Mouse (Mus musculus) v-Abl transformed pro-B cells (cell line): ENCODE data around the gene Mgat2.

Experiments
- in situ Hi-C, 2 experiments: fragments of 400-800 bp; cut with MboI; formaldehyde crosslinking; loops; one replicate each; pipeline ENCODE4 v1.15.1; 2025; ENCODE audit not compliant: unreplicated experiment in 2 of 2

Mgat2 gene

DNA sequence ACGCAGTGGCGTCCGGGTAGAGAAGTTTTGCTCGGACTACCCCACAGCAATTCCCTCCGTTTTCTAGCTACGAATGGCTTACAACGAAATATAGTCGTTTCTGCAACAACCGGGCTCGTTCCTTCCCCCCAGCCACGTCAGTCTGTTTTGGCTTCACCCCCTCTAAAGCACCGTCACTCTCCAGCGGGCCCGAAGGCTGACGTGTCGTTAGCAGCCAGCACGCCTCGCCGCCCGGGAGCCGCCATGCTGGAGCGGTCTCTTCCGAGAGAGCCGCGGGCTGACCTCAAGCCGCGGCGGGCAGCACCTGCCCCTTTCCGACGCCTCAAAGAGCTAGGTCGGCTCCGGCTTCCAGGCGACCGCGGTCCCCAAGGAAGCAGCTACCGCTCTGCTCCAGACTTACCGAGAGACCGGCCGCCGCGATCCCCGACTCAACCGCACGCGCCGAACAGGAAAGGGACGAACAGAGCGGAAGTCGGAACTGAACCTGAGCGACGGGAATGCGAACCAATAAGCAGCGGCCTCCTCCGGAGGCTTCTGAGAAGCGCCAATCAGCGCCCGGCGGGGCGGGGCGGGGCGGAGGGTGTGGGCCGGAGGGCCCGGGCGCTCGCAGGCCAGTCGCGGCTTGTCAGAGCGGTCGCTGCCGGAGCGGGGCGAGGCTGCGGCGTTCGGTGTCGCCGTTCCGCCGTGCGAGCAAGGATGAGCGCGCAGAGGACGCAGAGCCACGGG, at the start of gene Mgat2, which contains the start of gene Rpl36al:
Mgat2 (plus strand) TSS at position 575 of the 726 bp plus-strand sequence.
Rpl36al (minus strand) TSS at position 501 of the 726 bp plus-strand sequence.
- in situ Hi-C loops = loop anchor here (25.0 kb wide), 3 partner anchors 804 to 1779 kb away; partner anchors contain the start of genes Frmd6 (in 1 of the 2), Psma3 (in 1 of the 2) and Sav1 (in 1 of the 2)

- in situ Hi-C loops = loop anchor here in 1 of 2 experiments (25.0 kb wide), 1 partner anchor 1323 kb away; the partner anchor contains the start of gene Tmx1
Measured at GRCm38 (mm10) chr12:69139201-69139600, 44.8 kb upstream of the Mgat2 start.

GRCm38 (mm10) chr12:69139841-69140240, 44.1 kb upstream of the Mgat2 start:
- in situ Hi-C loops = loop anchor here in 1 of 2 experiments (25.0 kb wide), 1 partner anchor 1322 kb away; the partner anchor contains the start of gene Tmx1

DNA sequence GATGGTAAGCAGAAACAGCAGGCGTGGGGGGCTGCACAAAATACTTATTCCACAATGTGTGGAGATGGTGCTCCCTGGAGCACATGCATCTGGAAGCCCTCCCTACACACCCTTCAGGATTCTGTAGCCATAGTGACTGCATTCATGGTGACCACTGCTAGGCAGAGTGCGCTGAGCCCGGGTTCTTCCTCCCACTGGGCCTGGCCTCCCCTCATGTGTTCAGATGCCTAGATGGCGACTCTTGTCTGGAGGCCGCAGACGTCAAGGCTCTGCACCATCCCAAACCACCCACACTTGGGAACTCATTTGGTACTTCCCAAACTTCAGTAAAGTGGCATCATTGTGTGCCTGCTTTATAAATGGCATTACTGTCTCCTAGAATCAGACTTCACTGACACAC, 40.5 kb upstream of the Mgat2 start:
- in situ Hi-C loops = loop anchor here in 1 of 2 experiments (25.0 kb wide), 1 partner anchor 1319 kb away; the partner anchor contains the start of gene Tmx1

DNA sequence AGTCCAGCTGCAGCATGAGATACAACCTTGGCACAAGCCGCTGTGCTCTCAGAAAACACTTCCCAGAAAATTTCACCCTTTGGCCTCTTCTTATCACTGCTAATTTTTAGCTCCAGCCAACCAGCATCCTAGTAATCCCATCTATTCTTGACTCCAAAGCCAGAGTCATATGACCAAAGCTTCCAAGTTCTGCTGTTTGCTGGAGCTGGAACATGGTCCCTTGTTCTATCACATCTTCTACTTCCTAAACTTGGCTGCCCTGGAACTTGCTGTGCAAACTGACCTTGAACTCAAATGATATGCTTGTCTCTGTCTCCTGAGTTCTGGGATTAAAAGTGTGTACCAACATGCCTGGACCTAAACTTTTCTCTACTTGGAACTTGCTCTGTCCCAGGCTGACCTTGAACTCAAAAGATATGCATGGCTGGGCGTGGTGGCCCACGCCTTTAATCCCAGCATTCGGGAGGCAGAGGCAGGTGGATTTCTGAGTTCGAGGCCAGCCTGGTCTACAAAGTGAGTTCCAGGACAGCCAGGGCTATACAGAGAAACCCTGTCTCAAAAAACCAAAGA, 36.7 kb upstream of the Mgat2 start:
- in situ Hi-C loops = loop anchor here in 1 of 2 experiments (25.0 kb wide), 1 partner anchor 1315 kb away; the partner anchor contains the start of gene Tmx1

DNA sequence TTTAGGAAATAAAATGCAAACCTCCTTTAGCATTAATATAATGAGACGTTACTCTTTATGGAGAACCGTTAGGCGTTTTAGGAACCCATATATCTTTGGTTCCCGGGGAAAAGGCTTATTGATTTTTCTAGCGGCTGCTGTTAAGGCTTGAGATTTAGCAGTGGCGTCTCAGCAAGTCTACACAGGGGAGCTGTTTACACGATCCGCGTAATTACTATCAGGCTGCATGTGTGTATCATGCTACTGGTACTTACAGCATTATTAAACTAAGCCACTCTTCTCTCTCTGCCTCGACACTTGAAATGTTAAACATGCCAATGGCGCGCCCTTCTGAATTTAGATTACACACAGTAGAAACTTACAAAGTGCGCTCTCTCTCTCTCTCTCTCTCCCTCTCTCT, 33.9 kb upstream of the Mgat2 start:
- in situ Hi-C loops = loop anchor here (25.0 kb wide), 2 partner anchors 987 to 1812 kb away; partner anchors contain the start of gene Psma3 (in 1 of the 2)

GRCm38 (mm10) chr12:69155923-69156322, 28.0 kb upstream of the Mgat2 start:
- in situ Hi-C loops = loop anchor here (25.0 kb wide), 2 partner anchors 981 to 1806 kb away; partner anchors contain the start of gene Psma3 (in 1 of the 2)

GRCm38 (mm10) chr12:69156436-69156835, 27.5 kb upstream of the Mgat2 start:
- in situ Hi-C loops = loop anchor here (25.0 kb wide), 2 partner anchors 981 to 1806 kb away; partner anchors contain the start of gene Psma3 (in 1 of the 2)

DNA sequence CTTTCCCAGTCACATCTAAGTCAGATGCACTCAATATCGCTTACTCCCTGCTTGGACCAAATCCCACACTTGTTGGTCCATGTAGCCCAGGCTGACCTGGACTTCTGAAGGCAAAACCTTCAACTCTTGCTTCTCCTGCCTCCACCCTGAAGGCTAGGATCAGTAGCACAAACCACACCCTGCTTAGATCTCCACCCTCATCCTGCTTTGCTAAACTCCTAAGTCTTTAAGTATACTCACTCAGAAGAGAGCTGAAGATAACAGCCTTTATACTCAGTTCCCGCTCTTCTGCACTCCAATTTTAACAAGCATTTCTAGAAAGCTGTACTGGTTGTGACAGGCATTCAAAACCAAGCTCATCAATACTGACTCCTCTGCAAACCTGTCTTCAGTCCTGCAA, 26.9 kb upstream of the Mgat2 start:
- in situ Hi-C loops = loop anchor here (25.0 kb wide), 2 partner anchors 980 to 1805 kb away; partner anchors contain the start of gene Psma3 (in 1 of the 2)

- in situ Hi-C loops = loop anchor here (25.0 kb wide), 2 partner anchors 979 to 1804 kb away; partner anchors contain the start of gene Psma3 (in 1 of the 2)
Measured at GRCm38 (mm10) chr12:69158366-69158764, 25.6 kb upstream of the Mgat2 start.

DNA sequence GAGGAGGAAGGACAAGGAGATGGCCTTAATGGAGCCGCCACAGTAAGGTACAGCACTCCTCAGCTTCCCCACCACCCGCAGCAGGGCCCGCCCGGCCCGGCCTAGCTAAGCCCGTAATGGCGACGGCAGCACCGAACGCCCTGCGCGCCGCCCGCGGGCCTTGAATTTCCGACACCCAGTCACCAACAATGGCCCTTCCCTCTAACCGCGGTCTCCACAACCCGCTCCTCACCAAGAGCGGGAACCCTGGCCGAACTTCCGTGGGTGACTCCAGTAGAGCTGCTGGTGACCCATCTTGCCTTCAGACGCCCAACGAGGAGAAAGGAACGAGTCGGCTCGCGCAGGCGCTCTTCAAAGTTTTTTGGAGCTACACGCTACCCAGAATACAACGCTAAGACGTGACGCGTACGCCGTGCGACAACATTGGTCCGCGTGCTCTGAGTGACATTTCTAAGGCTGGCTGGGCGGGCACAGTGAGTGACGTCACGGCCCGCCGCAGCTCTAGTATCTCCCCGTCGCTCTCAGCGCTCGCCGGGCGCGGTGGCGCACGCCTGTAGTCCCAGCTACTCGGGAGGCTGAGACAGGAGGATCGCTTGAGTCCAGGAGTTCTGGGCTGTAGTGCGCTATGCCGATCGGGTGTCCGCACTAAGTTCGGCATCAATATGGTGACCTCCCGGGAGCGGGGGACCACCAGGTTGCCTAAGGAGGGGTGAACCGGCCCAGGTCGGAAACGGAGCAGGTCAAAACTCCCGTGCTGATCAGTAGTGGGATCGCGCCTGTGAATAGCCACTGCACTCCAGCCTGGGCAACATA, 25.0 kb upstream of the Mgat2 start, which contains the start of gene Rps29:
Rps29 (minus strand) TSS at position 422 of the 813 bp plus-strand sequence.
- in situ Hi-C loops = loop anchor here (25.0 kb wide), 2 partner anchors 978 to 1803 kb away; partner anchors contain the start of gene Psma3 (in 1 of the 2)

- in situ Hi-C loops = loop anchor here (25.0 kb wide), 2 partner anchors 978 to 1803 kb away; partner anchors contain the start of gene Psma3 (in 1 of the 2)
Measured at GRCm38 (mm10) chr12:69159578-69159940, 24.4 kb upstream of the Mgat2 start.

DNA sequence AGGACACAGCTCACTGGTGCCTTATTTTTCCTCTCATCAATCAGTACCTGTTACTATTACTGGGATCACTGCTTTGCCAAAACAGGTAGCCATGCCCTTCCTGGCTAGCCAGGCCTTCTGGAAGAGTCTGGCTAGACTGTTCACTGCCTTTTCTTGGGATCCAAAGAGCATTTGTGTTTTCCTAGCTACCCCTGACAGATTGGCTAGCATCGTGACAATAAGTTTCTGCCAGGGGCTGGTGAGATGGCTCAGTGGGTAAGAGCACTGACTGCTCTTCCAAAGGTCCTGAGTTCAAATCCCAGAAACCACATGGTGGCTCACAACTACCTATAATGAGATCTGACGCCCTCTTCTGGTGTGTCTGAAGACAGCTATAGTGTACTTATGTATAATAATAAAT, 23.3 kb upstream of the Mgat2 start:
- in situ Hi-C loops = loop anchor here (25.0 kb wide), 2 partner anchors 977 to 1802 kb away; partner anchors contain the start of gene Psma3 (in 1 of the 2)

DNA sequence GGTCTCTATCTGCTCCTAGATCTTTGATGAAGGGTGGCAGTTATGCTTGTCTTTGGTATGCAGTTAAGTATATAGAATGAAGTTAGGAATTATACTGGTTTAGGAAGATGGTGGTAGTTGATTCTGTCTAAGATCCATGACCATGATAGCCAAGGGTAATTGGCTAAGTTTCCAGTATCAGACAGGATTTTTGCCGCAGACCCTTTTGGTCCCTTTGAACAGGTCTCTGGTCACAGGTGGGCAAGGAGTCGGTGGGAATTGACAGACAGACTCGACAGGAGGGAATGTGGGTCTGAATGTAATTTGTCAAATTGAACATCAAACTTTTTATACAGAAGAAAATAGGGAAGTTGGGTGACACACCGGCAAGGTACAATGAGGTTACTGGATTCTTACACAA, 20.4 kb upstream of the Mgat2 start:
- in situ Hi-C loops = loop anchor here (25.0 kb wide), 2 partner anchors 974 to 1799 kb away; partner anchors contain the start of gene Psma3 (in 1 of the 2)

GRCm38 (mm10) chr12:69164904-69165303, 19.1 kb upstream of the Mgat2 start:
- in situ Hi-C loops = loop anchor here (25.0 kb wide), 2 partner anchors 972 to 1797 kb away; partner anchors contain the start of gene Psma3 (in 1 of the 2)

GRCm38 (mm10) chr12:69166861-69167581, 16.9 kb upstream of the Mgat2 start:
- in situ Hi-C loops = loop anchor here (25.0 kb wide), 2 partner anchors 970 to 1795 kb away; partner anchors contain the start of gene Psma3 (in 1 of the 2)

DNA sequence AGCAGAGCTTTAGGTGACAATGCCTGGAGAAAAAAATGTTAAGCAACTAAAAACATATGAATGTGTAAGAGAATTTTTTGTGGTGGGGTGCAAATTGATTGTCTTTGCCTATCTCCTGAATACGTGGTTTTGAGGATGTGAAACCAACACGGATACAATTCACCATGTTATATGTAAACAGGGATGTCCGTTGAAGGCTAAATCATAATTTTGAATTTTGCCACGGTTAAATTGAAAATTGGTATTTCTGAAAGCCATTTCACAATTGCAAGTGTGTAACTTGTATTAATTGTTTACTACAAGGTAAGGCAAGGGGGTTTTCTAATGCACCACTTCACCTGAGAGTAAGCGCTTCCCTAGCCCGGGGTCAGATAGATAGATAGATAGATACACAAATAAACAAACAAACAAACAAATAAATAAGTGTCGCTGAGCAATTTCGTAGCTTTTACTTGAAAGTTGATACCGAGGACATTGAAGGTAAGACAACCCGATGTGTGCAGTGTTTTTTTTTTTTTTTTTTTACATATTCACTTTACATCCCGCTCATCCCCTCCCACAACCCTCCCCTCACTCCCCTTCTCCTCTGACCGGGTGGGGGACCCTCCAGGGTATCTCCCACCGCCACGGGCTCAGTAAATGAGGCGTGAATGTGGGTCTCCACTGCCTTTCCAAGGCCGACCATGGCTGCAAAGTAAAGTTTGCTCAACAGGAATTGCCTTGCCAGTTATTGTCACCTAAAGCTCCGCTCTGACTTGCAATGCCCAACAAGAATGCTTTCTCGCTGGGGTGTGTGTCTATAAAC, 16.1 kb upstream of the Mgat2 start:
- in situ Hi-C loops = loop anchor here (25.0 kb wide), 2 partner anchors 969 to 1794 kb away; partner anchors contain the start of gene Psma3 (in 1 of the 2)
